Mouse (Mus musculus) heart, embryonic 12.5 days (tissue): ENCODE results near the gene Tmem132b. TPM values are rescaled to one million over a fixed set of nuclear protein-coding genes. Genes with fewer than 3 reads are reported as not detected.

ENCODE experiments used
- ATAC-seq: fragments of 200-750 bp; cut with Nextera tagmentation; 2 replicates; pipeline ENCODE4 v1.8.0; 2017; ENCODE audit warnings: moderate TSS enrichment, moderate library complexity; ENCODE audit not compliant: insufficient number of reproducible peaks, low FRiP score
- H3K27ac ChIP-seq: fragments of 300-500 bp; sonication (generic); 2 replicates; pipeline ENCODE4 v1.5.1; 2016; ENCODE audit warnings: mild to moderate bottlenecking, moderate library complexity; ENCODE audit not compliant: poor library complexity, severe bottlenecking
- H3K27me3 ChIP-seq: fragments of 300-500 bp; sonication (generic); replicated peaks from 2 replicates; pipeline ENCODE4 v1.6.1; 2016; ENCODE audit warnings: mild to moderate bottlenecking, moderate library complexity
- H3K36me3 ChIP-seq: fragments of 300-500 bp; sonication (generic); 2 replicates; pipeline ENCODE4 v1.6.1; 2016; ENCODE audit warnings: mild to moderate bottlenecking, moderate library complexity
- H3K4me1 ChIP-seq: fragments of 300-500 bp; sonication (generic); replicated peaks from 2 replicates; pipeline ENCODE4 v1.6.1; 2016; ENCODE audit warnings: mild to moderate bottlenecking
- H3K4me2 ChIP-seq: fragments of 300-500 bp; sonication (generic); 2 replicates; pipeline ENCODE4 v1.6.1; 2016; ENCODE audit warnings: mild to moderate bottlenecking, moderate library complexity
- H3K4me3 ChIP-seq: fragments of 300-500 bp; sonication (generic); 2 replicates; pipeline ENCODE4 v1.5.1; 2016; ENCODE audit warnings: mild to moderate bottlenecking
- H3K9ac ChIP-seq: fragments of 300-500 bp; sonication (generic); 2 replicates; pipeline ENCODE4 v1.6.1; 2016; ENCODE audit warnings: mild to moderate bottlenecking, moderate library complexity
- H3K9me3 ChIP-seq: fragments of 300-500 bp; sonication (generic); replicated peaks from 2 replicates; pipeline ENCODE4 v1.6.1; 2016; ENCODE audit warnings: mild to moderate bottlenecking, moderate library complexity
- WGBS: fragments of 180-500 bp; shearing (Covaris S2); methylation state at CpG from one replicate; pipeline ENCODE4 v1.1.7; 2016; 5-methylcytosine and 5-hydroxymethylcytosine counted together
- polyA plus RNA-seq: library from polyadenylated mRNA; unstranded; fragments of >200 nt; fragmentation: Nextera tagmentation; extraction: Ambion mirVana; gene quantifications from 2 replicates; pipeline ENCODE4 v1.2.1, GENCODE M21; 2016

Gene Tmem132b
- polyA plus RNA-seq, 1 experiment from 2014 or later, result not detected

- ATAC-seq, result no peak
- Histone ChIP-seq H3K4me1 (no peaks in the 10 kb centered on the region), H3K9ac (no peak overlapping the region), H3K4me2 (no peak overlapping the region), H3K36me3 (no peaks in the 10 kb centered on the region), H3K4me3 (no peak overlapping the region), H3K9me3 (no peaks in the 10 kb centered on the region), H3K27ac (no peak overlapping the region), H3K27me3 (0 out of 2 replicates have a peak, but pooled peaks cover 2% of the 10 kb centered on the region)
- WGBS, result 62% methylated on average over 2 of the region's 2 CpGs
These were observed 51.7 kb downstream of the Tmem132b start for GRCm38 (mm10) chr5:125583298-125583697.

- Histone ChIP-seq H3K4me2 (no peak overlapping the region), H3K9ac (no peak overlapping the region), H3K9me3 (no peaks in the 10 kb centered on the region), H3K36me3 (no peaks in the 10 kb centered on the region), H3K27me3 (0 out of 2 replicates have a peak, but pooled peaks cover 2% of the 10 kb centered on the region), H3K4me3 (no peak overlapping the region), H3K27ac (no peak overlapping the region), H3K4me1 (0 out of 2 replicates have a peak, but pooled peaks cover 2% of the 10 kb centered on the region)
- WGBS, result 66% methylated on average over 8 of the region's 8 CpGs
- ATAC-seq, result no peak
These were observed 52.3 kb downstream of the Tmem132b start for GRCm38 (mm10) chr5:125583836-125584235.

GRCm38 (mm10) chr5:125585211-125585610, 53.6 kb downstream of the Tmem132b start:
- no peaks in the 10 kb centered on the region for H3K9me3 ChIP-seq
- H3K27ac ChIP-seq, result no peak overlapping the region
- H3K4me2 ChIP-seq, result no peak overlapping the region
- no peak overlapping the region for H3K9ac ChIP-seq
- 0 out of 2 replicates have a peak, but pooled peaks cover 3% of the 10 kb centered on the region for H3K4me1 ChIP-seq
- H3K36me3 ChIP-seq, result no peaks in the 10 kb centered on the region
- WGBS, result 73% methylated on average over 5 of the region's 5 CpGs
- peaks cover 11% of the 10 kb centered on the region for H3K27me3 ChIP-seq
- no peak overlapping the region for H3K4me3 ChIP-seq
- no peak for ATAC-seq

- 0 out of 2 replicates have a peak, but pooled peaks cover 3% of the 10 kb centered on the region for H3K4me1 ChIP-seq
- WGBS, result 57% methylated on average over 7 of the region's 7 CpGs
- no peak overlapping the region for H3K4me2 ChIP-seq
- peaks cover 30% of the 10 kb centered on the region for H3K27me3 ChIP-seq
- no peak for ATAC-seq
- H3K27ac ChIP-seq, result no peak overlapping the region
- H3K4me3 ChIP-seq, result no peak overlapping the region
- H3K9me3 ChIP-seq, result no peaks in the 10 kb centered on the region
- no peaks in the 10 kb centered on the region for H3K36me3 ChIP-seq
- no peak overlapping the region for H3K9ac ChIP-seq
These were observed 56.6 kb downstream of the Tmem132b start for GRCm38 (mm10) chr5:125588203-125588602.

GRCm38 (mm10) chr5:125588876-125589667, 57.5 kb downstream of the Tmem132b start:
- WGBS, result 6% methylated on average over 18 of the region's 18 CpGs
- peak; percentile 62; the same call in 1 of the 2 replicates for ATAC-seq
- no peaks in the 10 kb centered on the region for H3K36me3 ChIP-seq
- peak overlapping the region; percentile 68 for H3K4me2 ChIP-seq
- peak overlapping the region; percentile 42 for H3K4me3 ChIP-seq
- no peak overlapping the region for H3K27ac ChIP-seq
- H3K27me3 ChIP-seq, result peaks cover 32% of the 10 kb centered on the region
- 0 out of 2 replicates have a peak, but pooled peaks cover 3% of the 10 kb centered on the region for H3K4me1 ChIP-seq
- no peaks in the 10 kb centered on the region for H3K9me3 ChIP-seq
- 0 out of 2 replicates have a peak overlapping the region, but pooled peaks have one; percentile 3 for H3K9ac ChIP-seq

GRCm38 (mm10) chr5:125598056-125598455, 66.5 kb downstream of the Tmem132b start:
- H3K27ac ChIP-seq, result no peak overlapping the region
- no peak for ATAC-seq
- H3K4me3 ChIP-seq, result no peak overlapping the region
- no peak overlapping the region for H3K9ac ChIP-seq
- no peaks in the 10 kb centered on the region; the same call in 1 of the 2 replicates for H3K9me3 ChIP-seq
- 0 out of 2 replicates have a peak, but pooled peaks cover 5% of the 10 kb centered on the region for H3K27me3 ChIP-seq
- WGBS, result 77% methylated on average over 10 of the region's 10 CpGs
- no peaks in the 10 kb centered on the region for H3K36me3 ChIP-seq
- H3K4me2 ChIP-seq, result no peak overlapping the region
- H3K4me1 ChIP-seq, result no peaks in the 10 kb centered on the region

GRCm38 (mm10) chr5:125607146-125607545, 75.6 kb downstream of the Tmem132b start:
- Histone ChIP-seq H3K27me3 (no peaks in the 10 kb centered on the region), H3K9ac (no peak overlapping the region)
- 77% methylated on average over 12 of the region's 12 CpGs for WGBS

GRCm38 (mm10) chr5:125609968-125610367, 78.4 kb downstream of the Tmem132b start:
- ATAC-seq, result no peak
- H3K4me3 ChIP-seq, result no peak overlapping the region
- H3K27ac ChIP-seq, result no peak overlapping the region

More at GRCm38 (mm10) chr5:125607146-125607545, 75.6 kb downstream of the Tmem132b start:
- peaks cover 7% of the 10 kb centered on the region for H3K9me3 ChIP-seq
- no peaks in the 10 kb centered on the region for H3K36me3 ChIP-seq
- no peak overlapping the region for H3K4me2 ChIP-seq
- H3K4me1 ChIP-seq, result no peaks in the 10 kb centered on the region
- no peak overlapping the region for H3K4me3 ChIP-seq
- no peak for ATAC-seq
- H3K27ac ChIP-seq, result no peak overlapping the region

GRCm38 (mm10) chr5:125612460-125612859, 80.9 kb downstream of the Tmem132b start:
- H3K9ac ChIP-seq, result no peak overlapping the region
- no peaks in the 10 kb centered on the region for H3K36me3 ChIP-seq
- no peak overlapping the region for H3K4me3 ChIP-seq
- ATAC-seq, result no peak
- peaks cover 36% of the 10 kb centered on the region for H3K9me3 ChIP-seq
- H3K4me2 ChIP-seq, result no peak overlapping the region
- H3K4me1 ChIP-seq, result no peaks in the 10 kb centered on the region
- no peaks in the 10 kb centered on the region for H3K27me3 ChIP-seq
- H3K27ac ChIP-seq, result no peak overlapping the region
- 89% methylated on average over 7 of the region's 7 CpGs for WGBS

More at GRCm38 (mm10) chr5:125609968-125610367, 78.4 kb downstream of the Tmem132b start:
- no peak overlapping the region for H3K9ac ChIP-seq
- no peaks in the 10 kb centered on the region for H3K4me1 ChIP-seq
- WGBS, result 33% methylated on average over 1 of the region's 1 CpGs
- H3K27me3 ChIP-seq, result no peaks in the 10 kb centered on the region
- H3K9me3 ChIP-seq, result peaks cover 23% of the 10 kb centered on the region
- no peak overlapping the region for H3K4me2 ChIP-seq
- no peaks in the 10 kb centered on the region for H3K36me3 ChIP-seq

GRCm38 (mm10) chr5:125613136-125613535, 81.6 kb downstream of the Tmem132b start:
- Histone ChIP-seq H3K9me3 (peaks cover 42% of the 10 kb centered on the region), H3K4me2 (no peak overlapping the region), H3K4me1 (no peaks in the 10 kb centered on the region), H3K27ac (no peak overlapping the region), H3K27me3 (no peaks in the 10 kb centered on the region), H3K36me3 (no peaks in the 10 kb centered on the region), H3K9ac (no peak overlapping the region), H3K4me3 (no peak overlapping the region)
- 78% methylated on average over 5 of the region's 5 CpGs for WGBS
- ATAC-seq, result no peak

GRCm38 (mm10) chr5:125614348-125614747, 82.8 kb downstream of the Tmem132b start:
- Histone ChIP-seq H3K9me3 (peaks cover 43% of the 10 kb centered on the region), H3K27ac (no peak overlapping the region), H3K36me3 (no peaks in the 10 kb centered on the region), H3K4me3 (no peak overlapping the region), H3K4me1 (no peaks in the 10 kb centered on the region), H3K9ac (no peak overlapping the region), H3K4me2 (no peak overlapping the region), H3K27me3 (no peaks in the 10 kb centered on the region)
- 40% methylated on average over 2 of the region's 2 CpGs for whole genome bisulfite sequencing
- no peak for ATAC-seq
